Mouse (Mus musculus) liver, postnatal 0 days (tissue): Measurements from ENCODE around the gene Plcb3.

ENCODE experiments used
- CTCF ChIP-seq: sonication (generic); IDR thresholded peaks from 2 replicates; pipeline ENCODE4 v1.5.1; 2016; ENCODE audit warnings: antibody characterized with exemption, low read depth
- EP300 ChIP-seq: IDR thresholded peaks from 2 replicates; pipeline ENCODE4 v1.6.1; 2016; ENCODE audit warnings: antibody characterized with exemption, low read depth, mild to moderate bottlenecking

DNA sequence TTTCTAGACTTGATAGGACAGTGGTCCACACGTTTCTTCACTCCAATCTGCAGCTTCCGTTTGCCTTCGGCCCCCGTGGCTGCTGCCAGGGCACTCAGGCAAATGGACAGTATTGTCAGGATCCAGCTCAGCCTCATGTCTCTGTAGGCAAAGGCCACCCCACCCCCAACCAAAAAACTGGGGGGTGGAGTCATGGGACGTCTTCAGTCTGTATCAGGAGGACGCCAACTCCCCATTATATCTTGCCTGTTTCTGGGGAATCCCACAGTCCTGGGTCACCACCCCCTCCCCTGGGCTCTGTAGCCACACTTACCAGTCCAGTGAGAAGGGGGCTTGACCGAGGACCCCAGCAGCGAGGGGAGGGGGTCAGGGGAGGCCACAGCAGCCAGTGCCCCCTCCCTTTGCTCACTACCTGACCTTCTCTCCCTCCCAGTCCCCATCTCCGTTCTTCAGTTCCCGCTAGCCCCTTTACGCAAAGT is 2.8 kb upstream of the Plcb3 start:
- no peak for TF ChIP-seq CTCF
- no peak for TF ChIP-seq EP300
